Mouse (Mus musculus) E14TG2a.4 (cell line): Measurements from ENCODE around the gene Kctd15.
A peak's percentile ranks its signal among the peaks of the same experiment; 100 is the strongest.

Experiments
- H3K27me3 ChIP-seq: 2 replicates; pipeline ENCODE4 v1.6.1; 2014; ENCODE audit warnings: low read length, control low read depth; ENCODE audit not compliant: insufficient read depth
- H3K36me3 ChIP-seq: 2 replicates; pipeline ENCODE4 v1.6.1; 2014; ENCODE audit warnings: low read length, control low read depth; ENCODE audit not compliant: insufficient read depth
- H3K4me1 ChIP-seq: replicated peaks from 2 replicates; pipeline ENCODE4 v1.6.1; 2014; ENCODE audit warnings: low read depth, low read length, control low read depth
- H3K4me3 ChIP-seq: replicated peaks from 2 replicates; pipeline ENCODE4 v1.5.1; 2014; ENCODE audit warnings: mild to moderate bottlenecking, low read length
- H3K9me3 ChIP-seq: 2 replicates; pipeline ENCODE4 v1.6.1; 2014; ENCODE audit warnings: low read length, control low read depth
- CTCF ChIP-seq: conservative IDR thresholded peaks from 2 replicates; pipeline ENCODE4 v1.5.1; 2014; ENCODE audit warnings: low read length
- NANOG ChIP-seq: IDR thresholded peaks from 2 replicates; pipeline ENCODE4 v1.6.1; 2014; ENCODE audit warnings: borderline replicate concordance, low read length, mixed read lengths
- POU5F1 ChIP-seq: IDR thresholded peaks from 2 replicates; pipeline ENCODE4 v1.6.1; 2014; ENCODE audit warnings: low read length, borderline replicate concordance

The Kctd15 gene

GRCm38 (mm10) chr7:34654441-34655085, 2.0 kb downstream of the Kctd15 start:
- Histone ChIP-seq H3K27me3 (peaks cover 20% of the 10 kb centered on the region), H3K36me3 (peaks cover 13% of the 10 kb centered on the region), H3K4me1 (peaks cover 58% of the 10 kb centered on the region), H3K9me3 (no peaks in the 10 kb centered on the region; the same call in 1 of the 2 replicates), H3K4me3 (peak overlapping the region; percentile 90)
- TF ChIP-seq POU5F1 (no peak), NANOG (no peak), CTCF (no peak)

- TF ChIP-seq POU5F1 (no peak), CTCF (no peak), NANOG (no peak)
- Histone ChIP-seq H3K4me1 (peaks cover 56% of the 10 kb centered on the region), H3K4me3 (peak overlapping the region; percentile 85)
Observed at GRCm38 (mm10) chr7:34653731-34654440, 2.6 kb downstream of the Kctd15 start.

GRCm38 (mm10) chr7:34652751-34653502, 3.6 kb downstream of the Kctd15 start:
- Histone ChIP-seq H3K4me1 (peaks cover 54% of the 10 kb centered on the region), H3K36me3 (peaks cover 28% of the 10 kb centered on the region), H3K27me3 (peaks cover 20% of the 10 kb centered on the region), H3K4me3 (peak overlapping the region; percentile 85), H3K9me3 (peaks cover 12% of the 10 kb centered on the region)
- TF ChIP-seq NANOG (peak; percentile 44; the same call in 1 of the 2 replicates), CTCF (no peak)

More at GRCm38 (mm10) chr7:34653731-34654440, 2.6 kb downstream of the Kctd15 start:
- Histone ChIP-seq H3K27me3 (peaks cover 20% of the 10 kb centered on the region), H3K9me3 (peaks cover 4% of the 10 kb centered on the region), H3K36me3 (peaks cover 20% of the 10 kb centered on the region)

GRCm38 (mm10) chr7:34651381-34651780, 5.2 kb downstream of the Kctd15 start:
- Histone ChIP-seq H3K9me3 (peaks cover 19% of the 10 kb centered on the region), H3K4me1 (peaks cover 57% of the 10 kb centered on the region), H3K27me3 (peaks cover 18% of the 10 kb centered on the region), H3K4me3 (no peak overlapping the region), H3K36me3 (peaks cover 43% of the 10 kb centered on the region)
- TF ChIP-seq CTCF = no peak
- TF ChIP-seq POU5F1 = no peak
- TF ChIP-seq NANOG = no peak

GRCm38 (mm10) chr7:34647052-34647451, 9.5 kb downstream of the Kctd15 start:
- H3K4me3 ChIP-seq = no peak overlapping the region
- peaks cover 80% of the 10 kb centered on the region for H3K36me3 ChIP-seq
- peaks cover 2% of the 10 kb centered on the region for H3K27me3 ChIP-seq
- H3K4me1 ChIP-seq = peaks cover 80% of the 10 kb centered on the region
- TF ChIP-seq CTCF = no peak
- H3K9me3 ChIP-seq = peaks cover 19% of the 10 kb centered on the region

- TF ChIP-seq CTCF (no peak), POU5F1 (no peak), NANOG (no peak)
- no peaks in the 10 kb centered on the region for H3K27me3 ChIP-seq
- H3K36me3 ChIP-seq = peaks cover 86% of the 10 kb centered on the region
- H3K4me1 ChIP-seq = peaks cover 79% of the 10 kb centered on the region
- no peak overlapping the region for H3K4me3 ChIP-seq
- peaks cover 19% of the 10 kb centered on the region for H3K9me3 ChIP-seq
Observed at GRCm38 (mm10) chr7:34646144-34646795, 10.3 kb downstream of the Kctd15 start.

GRCm38 (mm10) chr7:34645623-34646022, 10.9 kb downstream of the Kctd15 start:
- H3K4me1 ChIP-seq = peaks cover 83% of the 10 kb centered on the region
- TF ChIP-seq POU5F1 (no peak), CTCF (no peak), NANOG (no peak)
- peaks cover 90% of the 10 kb centered on the region for H3K36me3 ChIP-seq
- H3K27me3 ChIP-seq = no peaks in the 10 kb centered on the region
- peaks cover 19% of the 10 kb centered on the region for H3K9me3 ChIP-seq
- no peak overlapping the region for H3K4me3 ChIP-seq

GRCm38 (mm10) chr7:34644591-34644990, 11.9 kb downstream of the Kctd15 start:
- no peak overlapping the region for H3K4me3 ChIP-seq
- H3K9me3 ChIP-seq = peaks cover 19% of the 10 kb centered on the region
- H3K4me1 ChIP-seq = peaks cover 83% of the 10 kb centered on the region
- no peak for TF ChIP-seq POU5F1
- no peaks in the 10 kb centered on the region for H3K27me3 ChIP-seq
- peaks cover 90% of the 10 kb centered on the region for H3K36me3 ChIP-seq
